Mouse (Mus musculus) urinary bladder, postnatal 4 days (tissue): ENCODE results near the gene Rmdn3.
A peak's percentile ranks its signal among the peaks of the same experiment; 100 is the strongest.

ENCODE experiments used
- DNase-seq, 2 experiments: peaks; one replicate each; pipeline ENCODE4 v3.0.0; 2021 to 2022; ENCODE audit warnings: low spot score in 2 of 2

Rmdn3 gene

GRCm38 (mm10) chr2:119156681-119157572, at the start of gene Rmdn3:
Rmdn3 (minus strand) TSS chr2:119157034.
- peak; percentile 86 to 94 for DNase-seq

- no peak for DNase-seq
Measured at GRCm38 (mm10) chr2:119203871-119204460, 47.1 kb upstream of the Rmdn3 start.

- DNase-seq = peak in 1 of 2 experiments; percentile 68
Measured at GRCm38 (mm10) chr2:119202914-119203453, 46.1 kb upstream of the Rmdn3 start.

GRCm38 (mm10) chr2:119198934-119199333, 42.1 kb upstream of the Rmdn3 start:
- DNase-seq = no peak

- no peak for DNase-seq
Measured at GRCm38 (mm10) chr2:119198049-119198448, 41.2 kb upstream of the Rmdn3 start.

GRCm38 (mm10) chr2:119197493-119197892, 40.7 kb upstream of the Rmdn3 start:
- DNase-seq = no peak

- no peak for DNase-seq
Measured at GRCm38 (mm10) chr2:119196316-119197108, 39.7 kb upstream of the Rmdn3 start.

- no peak for DNase-seq
Measured at GRCm38 (mm10) chr2:119194140-119194539, 37.3 kb upstream of the Rmdn3 start.

GRCm38 (mm10) chr2:119190969-119191368, 34.1 kb upstream of the Rmdn3 start:
- no peak for DNase-seq

- DNase-seq = peak; percentile 65 to 87
Measured at GRCm38 (mm10) chr2:119189029-119189710, 32.3 kb upstream of the Rmdn3 start.

- DNase-seq = no peak
Measured at GRCm38 (mm10) chr2:119182914-119183313, 26.1 kb upstream of the Rmdn3 start.

- DNase-seq = no peak
Measured at GRCm38 (mm10) chr2:119177384-119177939, 20.6 kb upstream of the Rmdn3 start.

- DNase-seq = no peak
Measured at GRCm38 (mm10) chr2:119176761-119177160, 19.9 kb upstream of the Rmdn3 start.

- DNase-seq = no peak
Measured at GRCm38 (mm10) chr2:119175614-119176013, 18.8 kb upstream of the Rmdn3 start.

GRCm38 (mm10) chr2:119174866-119175265, 18.0 kb upstream of the Rmdn3 start:
- DNase-seq = no peak

GRCm38 (mm10) chr2:119173991-119174651, 17.3 kb upstream of the Rmdn3 start, which contains the start of gene Gm14137:
Gm14137 (plus strand) TSS chr2:119174509.
- DNase-seq = no peak

- DNase-seq = peak; percentile 41 to 71
Measured at GRCm38 (mm10) chr2:119172862-119173576, 16.2 kb upstream of the Rmdn3 start.

- DNase-seq = no peak
Measured at GRCm38 (mm10) chr2:119172446-119172845, 15.6 kb upstream of the Rmdn3 start.

- DNase-seq = no peak
Measured at GRCm38 (mm10) chr2:119171574-119171973, 14.7 kb upstream of the Rmdn3 start.

- DNase-seq = no peak
Measured at GRCm38 (mm10) chr2:119170282-119170681, 13.4 kb upstream of the Rmdn3 start.
